Mouse (Mus musculus): Measurements from ENCODE around the gene Calca.
"Not testable (repeated sequence)": the region's sequence is repeated elsewhere in the genome, so short reads cannot be mapped to it uniquely, and the experiment has no call there.

DNA sequence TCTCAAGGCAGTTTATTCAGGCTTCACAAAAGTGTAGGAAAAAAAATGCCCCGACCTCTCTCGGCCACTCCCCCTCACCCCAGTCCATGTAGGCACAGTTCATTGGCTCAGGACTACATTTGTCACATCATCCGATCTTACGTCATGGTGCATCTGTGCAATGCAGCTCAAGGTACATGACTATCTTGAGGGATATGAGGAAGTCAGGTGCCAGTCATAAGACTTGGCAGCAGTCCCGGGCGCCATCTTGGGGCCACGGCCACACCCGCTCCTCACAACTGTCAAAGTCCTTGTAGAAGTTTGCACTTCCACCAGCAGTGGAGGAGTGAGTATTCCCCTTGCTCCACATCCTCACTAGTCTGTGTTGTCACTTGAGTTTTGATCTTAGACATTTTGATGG, 41.8 kb downstream of the Calca start:
- TF ChIP-seq EP300 (IDR thresholded peaks at IDR 0.05; ENCODE audit: low read depth in 1 of 2, low read length in 2 of 2); CTCF (IDR thresholded peaks at IDR 0.05 in 2 of 3, conservative IDR thresholded peaks at IDR 0.05 in 1 of 3; ENCODE audit: control insufficient read depth in 1 of 3, insufficient read depth in 1 of 3, low read depth in 2 of 3, low read length in 3 of 3, poor library complexity in 1 of 3, severe bottlenecking in 1 of 3); ZC3H11A (IDR thresholded peaks at IDR 0.05; ENCODE audit: low read depth, low read length); POLR2A (IDR thresholded peaks at IDR 0.05; ENCODE audit: control insufficient read depth in 1 of 2, insufficient read depth in 1 of 2, low read depth in 1 of 2, low read length in 2 of 2, poor library complexity in 1 of 2); TCF12 (IDR thresholded peaks at IDR 0.05; ENCODE audit: low read depth, low read length); TAL1 (IDR thresholded peaks at IDR 0.05; ENCODE audit: low read length); ELF1 (IDR thresholded peaks at IDR 0.05; ENCODE audit: low read depth, low read length); MAFK (IDR thresholded peaks at IDR 0.05; ENCODE audit: borderline replicate concordance, low read depth, low read length); SIN3A (IDR thresholded peaks at IDR 0.05; ENCODE audit: low read length); ZNF384 (IDR thresholded peaks at IDR 0.05; ENCODE audit: low read depth, low read length); MYC (IDR thresholded peaks at IDR 0.05; ENCODE audit: low read depth, low read length): not testable (repeated sequence)
- TF ChIP-seq USF1 (IDR thresholded peaks at IDR 0.05; ENCODE audit: low read depth, low read length), result peak; percentile 22; the same call in 1 of the 2 replicates

All from MEL (cell line).